Mouse (Mus musculus): ENCODE data around the gene Lrrc8b.

DNA sequence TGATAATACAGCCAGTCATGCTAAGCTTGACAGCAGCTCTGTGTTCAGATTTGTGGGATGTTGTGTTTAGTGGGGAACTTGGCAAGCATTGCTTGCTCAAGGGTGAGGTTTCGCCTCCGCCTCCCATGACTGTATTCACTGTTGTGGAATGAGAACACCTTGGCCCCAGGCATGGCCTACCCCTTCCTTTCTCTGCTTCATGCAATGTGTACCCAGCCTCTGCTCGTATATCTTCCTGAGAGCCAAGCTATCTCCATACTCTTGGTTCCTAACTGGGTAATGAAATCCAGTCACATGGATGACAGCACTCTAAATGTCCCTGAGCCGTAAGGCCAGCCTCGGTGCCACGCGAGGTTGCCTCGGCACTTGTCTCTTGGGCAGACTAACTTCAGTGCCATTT is 50.0 kb downstream of the Lrrc8b start:
- TF ChIP-seq POLR2A (IDR thresholded peaks at IDR 0.05; ENCODE audit: insufficient read depth, low read length) (no peak), CTCF (IDR thresholded peaks at IDR 0.05; ENCODE audit: low read depth, low read length) (no peak), EP300 (IDR thresholded peaks at IDR 0.05; ENCODE audit: insufficient read depth, low read depth, low read length) (no peak)
